Mouse (Mus musculus) lung, postnatal 0 days (tissue): ENCODE measurements around the gene Plpp6.

Experiments
- CTCF ChIP-seq: IDR thresholded peaks from 2 replicates; pipeline ENCODE4 v1.5.1; 2016; ENCODE audit warnings: antibody characterized with exemption, mild to moderate bottlenecking
- EP300 ChIP-seq: IDR thresholded peaks from 2 replicates; pipeline ENCODE4 v1.6.1; 2016; ENCODE audit warnings: antibody characterized with exemption, mild to moderate bottlenecking, control low read depth

GRCm38 (mm10) chr19:29008069-29008706, 44.4 kb downstream of the Plpp6 start:
- TF ChIP-seq CTCF, result no peak
- no peak for TF ChIP-seq EP300
